Mouse (Mus musculus): Measurements from ENCODE around the gene Cox8b.
A peak's percentile ranks its signal among the peaks of the same experiment; 100 is the strongest.

Gene Cox8b

GRCm38 (mm10) chr7:140900220-140900619 lies at the start of gene Cox8b:
Gene Cox8b, minus strand, starts transcription at chr7:140900446.
- DNase-seq (ENCODE audit: low read depth, low spot score): no peak

DNA sequence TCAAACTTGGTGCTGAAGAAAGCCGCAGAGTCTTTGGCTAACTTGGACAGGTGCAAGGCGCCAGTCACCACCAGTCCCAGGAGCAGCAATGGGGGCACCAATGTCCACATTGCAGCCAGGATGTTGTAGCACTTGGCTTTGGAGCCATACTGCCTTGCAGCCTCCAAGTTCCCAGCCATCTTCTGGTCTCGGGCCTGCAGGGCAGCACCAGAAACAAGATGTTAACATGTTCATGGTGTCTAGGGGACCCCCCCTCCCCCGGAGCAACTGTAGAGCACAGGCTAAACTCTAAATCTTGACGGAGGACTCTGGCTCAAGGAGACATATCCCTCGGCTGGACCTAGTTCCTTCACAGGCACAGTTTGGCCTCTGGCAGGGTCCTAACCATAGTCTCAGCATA lies 49.0 kb upstream of the Cox8b start:
- no peak for DNase-seq (ENCODE audit: low read depth, low spot score)

DNA sequence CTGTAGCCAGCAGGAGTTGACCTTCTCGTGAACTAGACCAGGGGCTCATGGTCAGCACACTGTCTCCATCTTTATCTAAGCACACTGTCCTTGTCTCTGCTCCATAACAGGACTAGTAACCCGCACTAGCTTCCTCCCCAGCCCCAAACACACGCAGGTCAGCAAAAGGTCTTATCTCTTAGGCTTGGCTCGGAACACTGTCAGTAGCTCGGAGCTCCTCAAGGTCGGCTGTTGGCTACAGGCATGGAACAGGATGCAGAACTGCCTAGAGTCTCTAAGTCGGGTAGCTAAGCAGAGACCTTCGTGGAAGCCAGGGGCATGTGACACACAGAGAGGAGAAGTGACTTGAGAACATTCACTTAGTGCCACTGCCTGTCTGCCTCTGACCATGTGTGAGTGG lies 47.9 kb upstream of the Cox8b start:
- DNase-seq (ENCODE audit: low read depth, low spot score): no peak

DNA sequence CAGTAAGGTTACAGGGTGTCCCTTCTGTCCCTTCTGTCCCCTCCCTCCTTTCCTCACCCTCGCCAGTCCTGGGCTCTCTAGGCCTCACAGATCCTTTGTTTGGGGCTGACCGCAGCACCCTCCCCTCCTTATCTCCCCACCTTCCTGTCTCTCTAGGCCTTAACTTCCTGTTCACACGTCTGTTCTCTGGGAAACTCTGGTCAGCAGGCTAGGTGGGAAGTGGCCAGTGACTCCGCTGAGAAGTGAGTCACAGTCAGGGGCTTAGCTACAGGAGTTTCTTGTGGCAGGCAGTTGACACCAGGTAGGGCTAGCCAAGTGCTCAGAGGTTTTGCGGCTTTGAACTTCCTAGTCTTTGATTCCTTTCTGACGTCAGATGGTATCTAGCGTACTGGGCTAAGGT lies 46.7 kb upstream of the Cox8b start:
- DNase-seq (ENCODE audit: low read depth, low spot score): no peak

GRCm38 (mm10) chr7:140946311-140946710 lies 46.1 kb upstream of the Cox8b start:
- DNase-seq (ENCODE audit: low read depth, low spot score): no peak

DNA sequence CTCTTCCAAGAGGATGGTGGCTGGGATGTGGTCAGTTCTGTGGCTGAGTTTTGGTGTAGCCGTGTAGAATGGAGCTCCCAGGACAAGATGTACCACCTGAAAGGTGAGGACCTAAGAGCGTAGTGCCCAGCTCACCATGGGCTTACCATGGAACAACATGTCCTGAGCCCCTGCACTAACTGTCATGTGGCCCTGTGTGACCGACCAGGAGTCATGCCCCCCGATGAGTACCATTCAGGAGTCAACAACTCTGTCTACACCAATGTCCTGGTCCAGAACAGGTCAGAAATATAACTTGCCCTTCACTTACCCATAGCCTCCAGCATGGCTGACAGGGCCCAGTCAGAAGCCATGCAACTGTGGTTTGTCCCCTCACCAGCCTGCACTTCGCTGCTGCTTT lies 45.0 kb upstream of the Cox8b start:
- DNase-seq (ENCODE audit: low read depth, low spot score): no peak

DNA sequence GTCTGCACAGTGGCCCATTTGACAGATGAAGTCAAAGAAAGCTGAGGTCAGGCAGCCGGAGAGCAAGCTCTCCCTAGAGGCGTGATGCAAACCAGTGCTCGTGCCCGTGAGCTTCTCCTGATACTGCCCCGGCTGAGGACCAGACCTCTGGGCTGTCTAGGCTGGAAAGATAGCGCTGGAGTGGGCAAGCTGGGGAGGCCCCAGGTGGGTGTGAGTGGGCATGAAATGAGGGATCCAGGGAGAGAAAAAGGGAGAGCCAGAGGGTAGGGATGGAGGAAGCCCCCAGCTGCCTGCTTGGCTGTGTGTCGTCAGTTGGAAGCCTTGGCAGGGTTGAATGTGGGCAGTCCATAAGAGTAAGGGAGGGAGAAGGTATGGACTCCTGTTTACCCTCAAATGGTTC lies 44.0 kb upstream of the Cox8b start:
- no peak for DNase-seq (ENCODE audit: low read depth, low spot score)

DNA sequence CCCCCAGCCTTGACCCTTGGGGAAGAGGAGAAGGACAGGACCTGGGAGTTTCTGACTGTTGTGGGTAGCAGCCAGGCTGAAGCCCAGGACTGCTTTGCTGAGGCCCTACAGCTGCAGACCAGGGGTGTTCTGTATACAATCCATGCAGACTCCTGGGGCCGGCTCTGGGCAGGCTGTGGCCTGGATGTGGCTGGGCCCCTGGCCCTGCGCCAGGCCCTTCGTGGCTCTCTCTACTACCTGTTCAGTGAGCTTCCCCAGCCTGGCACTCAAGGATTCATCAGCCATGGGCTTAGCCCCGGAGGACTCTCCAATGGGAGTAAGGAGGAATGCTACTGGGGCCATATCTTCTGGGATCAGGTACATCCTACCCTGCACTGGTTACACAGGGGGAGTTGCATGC lies 43.1 kb upstream of the Cox8b start:
- DNase-seq (ENCODE audit: low read depth, low spot score): no peak

DNA sequence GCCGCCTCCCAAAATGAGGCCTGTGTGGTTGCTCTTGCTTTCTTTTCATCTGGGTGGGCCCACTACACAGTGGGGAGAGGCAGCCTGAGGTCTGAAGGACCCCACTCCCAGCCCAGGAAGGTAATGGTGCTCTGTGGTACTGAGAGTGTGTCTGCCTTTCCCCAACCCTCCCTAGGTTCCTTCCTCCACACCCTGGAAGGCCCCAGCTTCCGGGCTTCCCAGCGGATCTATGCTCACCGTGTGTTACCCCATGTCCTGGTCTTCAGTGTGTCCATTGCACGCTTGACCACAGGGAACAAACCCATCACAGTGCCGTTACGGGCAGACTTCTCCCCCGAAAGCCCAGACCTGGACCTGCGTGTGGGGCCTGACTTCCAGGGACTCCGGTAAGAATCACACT lies 42.6 kb upstream of the Cox8b start:
- DNase-seq (ENCODE audit: low read depth, low spot score): no peak

- no peak for DNase-seq (ENCODE audit: low read depth, low spot score)
Measured at GRCm38 (mm10) chr7:140942341-140942740, 42.1 kb upstream of the Cox8b start.

DNA sequence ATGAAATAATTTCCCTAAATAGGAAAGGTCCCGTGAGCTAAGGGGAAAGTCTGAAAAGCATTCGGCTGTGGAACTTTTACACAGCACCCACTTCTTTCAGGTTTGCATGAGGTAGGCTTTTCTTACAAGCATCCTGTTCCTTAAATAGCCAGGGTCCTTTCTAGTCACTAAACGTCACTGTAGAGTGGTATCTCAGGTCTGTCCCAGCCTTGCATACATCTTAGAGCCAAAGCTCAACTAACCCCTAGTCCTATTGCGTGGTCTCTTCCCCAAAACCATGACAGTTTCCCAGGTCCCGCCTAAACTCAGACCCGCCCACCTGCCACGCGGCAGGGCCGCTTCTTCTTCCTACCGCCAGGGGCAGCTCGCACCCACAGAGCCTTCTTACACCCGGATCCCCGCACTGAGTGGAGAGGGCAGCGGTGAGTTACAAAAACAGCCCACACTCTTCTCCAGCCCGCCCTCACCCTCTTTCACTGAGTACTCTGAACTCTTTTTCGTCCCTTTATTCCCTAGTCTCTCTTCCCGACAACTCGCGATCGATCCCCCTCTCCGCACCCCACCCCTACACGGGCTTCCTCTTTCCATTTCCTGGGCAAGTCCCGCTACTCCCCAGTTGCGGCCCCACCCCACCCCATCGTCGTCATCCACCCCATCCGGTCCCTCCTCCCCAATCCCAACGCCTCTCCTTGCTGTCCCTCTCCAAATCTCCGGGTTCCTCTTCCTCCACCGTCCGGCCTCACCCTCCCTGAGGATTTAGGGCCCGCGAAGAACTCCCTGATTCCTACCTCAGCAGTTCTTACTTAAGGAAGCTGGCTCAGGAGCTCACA lies 41.2 kb upstream of the Cox8b start, which contains the start of gene Pgghg:
Gene Pgghg (plus strand): TSS at position 170 of the 830 bp plus-strand sequence.
- peak; percentile 90 for DNase-seq (ENCODE audit: low read depth, low spot score)

GRCm38 (mm10) chr7:140939669-140940171 lies 39.5 kb upstream of the Cox8b start:
- DNase-seq (ENCODE audit: low read depth, low spot score): no peak

GRCm38 (mm10) chr7:140938896-140939295 lies 38.6 kb upstream of the Cox8b start:
- DNase-seq (ENCODE audit: low read depth, low spot score): peak; percentile 79

- peak; percentile 87 for DNase-seq (ENCODE audit: low read depth, low spot score)
Measured at GRCm38 (mm10) chr7:140938436-140938835, 38.2 kb upstream of the Cox8b start.

- DNase-seq (ENCODE audit: low read depth, low spot score): no peak
Measured at GRCm38 (mm10) chr7:140927181-140927580, 26.9 kb upstream of the Cox8b start.

DNA sequence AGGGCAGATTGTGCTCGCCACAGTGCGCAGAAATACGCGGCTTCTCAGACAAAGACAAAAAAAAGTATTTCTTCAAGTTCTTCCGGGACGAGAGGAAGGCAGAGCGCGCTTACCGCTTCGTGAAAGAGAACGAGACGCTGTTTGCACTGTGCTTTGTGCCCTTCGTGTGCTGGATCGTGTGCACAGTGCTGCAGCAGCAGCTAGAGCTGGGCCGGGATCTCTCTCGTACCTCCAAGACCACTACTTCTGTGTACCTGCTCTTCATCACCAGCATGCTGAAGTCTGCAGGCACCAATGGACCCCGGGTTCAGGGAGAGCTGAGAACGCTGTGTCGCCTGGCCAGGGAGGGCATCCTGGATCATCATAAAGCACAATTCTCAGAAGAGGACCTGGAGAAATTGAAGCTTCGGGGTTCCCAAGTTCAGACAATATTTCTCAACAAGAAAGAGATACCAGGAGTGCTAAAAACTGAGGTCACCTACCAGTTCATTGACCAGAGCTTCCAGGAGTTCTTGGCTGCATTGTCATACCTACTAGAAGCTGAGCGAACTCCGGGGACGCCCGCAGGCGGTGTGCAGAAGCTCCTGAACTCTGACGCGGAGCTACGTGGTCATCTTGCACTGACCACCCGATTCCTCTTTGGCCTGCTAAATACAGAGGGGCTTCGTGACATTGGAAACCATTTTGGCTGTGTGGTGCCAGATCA lies 23.0 kb upstream of the Cox8b start:
- DNase-seq (ENCODE audit: low read depth, low spot score): no peak

DNA sequence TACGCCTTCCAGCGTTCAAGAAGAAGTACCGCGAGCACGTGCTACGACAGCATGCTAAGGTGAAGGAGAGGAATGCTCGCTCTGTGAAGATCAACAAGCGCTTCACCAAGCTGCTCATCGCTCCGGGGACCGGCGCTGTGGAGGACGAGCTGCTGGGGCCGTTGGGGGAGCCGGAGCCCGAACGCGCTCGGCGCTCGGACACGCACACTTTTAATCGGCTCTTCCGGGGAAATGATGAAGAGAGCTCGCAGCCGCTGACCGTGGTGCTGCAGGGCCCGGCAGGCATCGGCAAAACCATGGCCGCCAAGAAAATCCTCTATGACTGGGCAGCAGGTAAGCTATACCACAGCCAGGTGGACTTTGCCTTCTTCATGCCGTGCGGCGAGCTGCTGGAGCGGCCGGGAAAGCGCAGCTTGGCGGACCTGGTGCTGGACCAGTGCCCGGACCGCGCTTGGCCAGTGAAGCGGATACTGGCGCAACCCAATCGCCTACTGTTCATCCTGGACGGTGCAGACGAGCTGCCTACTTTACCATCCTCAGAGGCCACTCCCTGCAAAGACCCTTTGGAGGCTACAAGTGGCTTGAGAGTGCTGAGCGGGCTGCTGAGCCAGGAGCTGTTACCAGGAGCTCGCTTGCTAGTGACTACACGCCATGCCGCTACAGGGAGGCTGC lies 22.3 kb upstream of the Cox8b start:
- peak; percentile 43 for DNase-seq (ENCODE audit: low read depth, low spot score)

DNA sequence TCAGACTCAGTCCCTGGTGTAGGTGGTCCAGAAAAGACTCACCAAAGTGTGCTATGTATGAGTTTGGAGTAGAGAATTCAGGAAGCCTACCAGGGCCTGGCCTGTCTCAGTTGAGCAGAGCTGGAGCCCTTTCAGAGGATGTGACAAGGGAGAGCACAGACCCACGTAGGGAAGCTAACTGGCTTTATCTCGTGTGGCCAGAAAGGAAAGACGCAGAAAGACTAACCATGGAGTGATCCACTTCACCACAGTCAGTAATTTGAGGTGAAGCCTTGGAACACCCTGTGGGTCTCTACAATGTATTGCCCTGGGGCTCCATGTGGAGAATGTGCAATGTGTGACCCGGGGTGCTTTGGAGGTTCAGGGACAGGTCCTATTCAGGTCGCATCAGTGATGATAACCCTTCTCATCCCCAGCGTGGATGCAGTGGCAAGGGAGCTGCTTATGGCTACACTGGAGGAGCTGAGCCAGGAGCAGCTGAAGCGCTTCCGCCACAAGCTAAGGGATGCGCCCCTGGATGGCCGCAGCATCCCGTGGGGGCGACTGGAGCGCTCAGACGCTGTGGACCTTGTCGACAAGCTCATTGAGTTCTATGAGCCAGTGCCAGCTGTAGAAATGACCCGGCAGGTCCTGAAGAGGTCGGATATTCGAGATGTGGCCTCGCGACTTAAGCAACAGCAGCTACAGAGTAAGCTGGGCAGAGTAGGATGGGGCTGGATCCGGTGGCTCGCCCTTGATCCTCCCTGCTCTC lies 21.2 kb upstream of the Cox8b start:
- no peak for DNase-seq (ENCODE audit: low read depth, low spot score)

- no peak for DNase-seq (ENCODE audit: low read depth, low spot score)
Measured at GRCm38 (mm10) chr7:140920418-140921029, 20.3 kb upstream of the Cox8b start, which contains the start of gene Nlrp6. Gene Nlrp6, plus strand, starts transcription at chr7:140920902.

GRCm38 (mm10) chr7:140919911-140920310 lies 19.7 kb upstream of the Cox8b start:
- DNase-seq (ENCODE audit: low read depth, low spot score): no peak

All from ES-CJ7 (cell line).